Mouse (Mus musculus) adrenal gland, adult (tissue): ENCODE measurements around the gene Hist1h2bn.
A peak's percentile ranks its signal among the peaks of the same experiment; 100 is the strongest.
"Not testable (repeated sequence)": the region's sequence is repeated elsewhere in the genome, so short reads cannot be mapped to it uniquely, and the experiment has no call there.

ENCODE experiments used
- DNase-seq, 2 experiments: peaks; one replicate each; pipeline ENCODE4 v3.0.0; 2022 to 2023; ENCODE audit warnings: low spot score in 1 of 2; ENCODE audit not compliant: inconsistent age in 2 of 2

The Hist1h2bn gene

DNA sequence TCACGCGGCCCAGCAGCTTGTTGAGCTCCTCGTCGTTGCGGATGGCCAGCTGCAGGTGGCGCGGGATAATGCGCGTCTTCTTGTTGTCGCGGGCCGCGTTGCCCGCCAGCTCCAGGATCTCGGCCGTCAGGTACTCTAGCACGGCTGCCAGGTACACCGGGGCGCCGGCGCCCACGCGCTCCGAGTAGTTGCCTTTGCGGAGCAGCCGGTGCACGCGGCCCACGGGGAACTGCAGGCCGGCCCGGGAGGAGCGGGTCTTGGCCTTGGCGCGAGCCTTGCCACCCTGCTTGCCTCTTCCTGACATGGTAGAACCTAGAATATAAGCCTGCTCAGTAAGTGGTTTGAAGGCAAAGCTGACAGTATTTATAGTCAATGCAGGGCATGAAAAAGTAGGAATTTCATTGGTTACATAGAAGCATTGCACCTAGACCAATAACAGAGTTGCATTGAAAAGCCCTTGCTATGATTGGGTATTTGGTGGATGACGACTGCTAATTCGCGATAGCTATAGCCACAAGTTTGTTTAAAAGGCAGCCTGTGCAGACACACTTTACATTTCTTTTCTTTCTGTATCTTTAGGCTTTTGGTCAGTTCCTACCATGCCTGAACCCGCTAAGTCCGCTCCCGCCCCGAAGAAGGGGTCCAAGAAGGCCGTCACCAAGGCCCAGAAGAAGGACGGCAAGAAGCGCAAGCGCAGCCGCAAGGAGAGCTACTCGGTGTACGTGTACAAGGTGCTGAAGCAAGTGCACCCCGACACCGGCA lies at the start of gene Hist1h2bn, which contains the start of gene Hist1h2ak:
Gene Hist1h2bn, plus strand, starts transcription at position 600 of the 762 bp plus-strand sequence.
Gene Hist1h2ak, minus strand, starts transcription at position 304 of the 762 bp plus-strand sequence.
- peak; percentile 67 to 93 for DNase-seq

DNA sequence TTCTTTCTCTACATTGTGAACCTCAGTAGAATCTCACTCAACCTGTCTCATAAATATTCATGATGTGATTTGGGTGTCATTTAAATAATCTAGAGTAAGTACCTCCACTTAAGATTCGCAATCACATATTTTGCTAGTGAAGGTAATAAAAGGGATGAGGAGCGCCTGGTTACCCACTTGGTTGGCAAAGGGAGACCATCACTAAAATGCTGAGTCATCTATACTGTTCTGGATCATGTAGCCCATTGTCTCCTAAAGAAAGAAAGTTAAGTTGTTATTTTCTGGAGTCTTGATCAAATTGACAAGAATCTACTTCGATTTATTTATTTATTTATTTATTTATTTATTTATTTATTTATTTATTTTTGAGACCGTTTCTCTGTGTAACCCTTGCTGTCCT lies 47.3 kb upstream of the Hist1h2bn start:
- DNase-seq: peak in 1 of 2 experiments; percentile 9

DNA sequence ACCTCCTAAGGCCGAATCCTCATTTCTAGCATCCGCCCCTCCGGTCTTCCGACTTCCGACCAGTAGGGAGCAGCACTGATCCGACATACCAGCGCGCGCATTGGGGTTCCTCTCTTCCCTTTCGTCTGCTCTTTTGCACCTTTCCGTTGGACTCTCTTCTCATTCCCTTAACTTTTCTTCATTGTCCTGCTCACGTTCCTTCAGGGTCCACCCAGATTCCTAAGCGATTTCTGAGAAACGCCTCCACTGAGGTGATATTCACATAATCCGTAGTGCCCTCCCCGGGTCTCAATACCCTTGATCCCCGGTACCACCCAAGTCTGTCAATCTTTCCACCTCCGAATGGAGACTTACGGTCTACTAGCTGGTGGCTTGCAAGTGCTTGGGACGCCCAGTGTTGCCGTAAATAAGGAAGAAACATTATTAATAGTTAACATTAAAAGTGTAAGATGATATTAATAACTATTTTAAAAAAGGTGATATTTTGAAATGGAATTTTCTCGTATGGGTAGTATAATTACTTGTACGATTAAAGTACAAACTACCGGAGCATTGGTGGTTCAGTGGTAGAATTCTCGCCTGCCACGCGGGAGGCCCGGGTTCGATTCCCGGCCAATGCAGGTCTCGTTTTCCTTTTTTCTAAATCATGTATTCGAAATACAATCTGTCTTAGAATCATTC lies 43.8 kb upstream of the Hist1h2bn start:
- DNase-seq: peak; percentile 90 to 98

DNA sequence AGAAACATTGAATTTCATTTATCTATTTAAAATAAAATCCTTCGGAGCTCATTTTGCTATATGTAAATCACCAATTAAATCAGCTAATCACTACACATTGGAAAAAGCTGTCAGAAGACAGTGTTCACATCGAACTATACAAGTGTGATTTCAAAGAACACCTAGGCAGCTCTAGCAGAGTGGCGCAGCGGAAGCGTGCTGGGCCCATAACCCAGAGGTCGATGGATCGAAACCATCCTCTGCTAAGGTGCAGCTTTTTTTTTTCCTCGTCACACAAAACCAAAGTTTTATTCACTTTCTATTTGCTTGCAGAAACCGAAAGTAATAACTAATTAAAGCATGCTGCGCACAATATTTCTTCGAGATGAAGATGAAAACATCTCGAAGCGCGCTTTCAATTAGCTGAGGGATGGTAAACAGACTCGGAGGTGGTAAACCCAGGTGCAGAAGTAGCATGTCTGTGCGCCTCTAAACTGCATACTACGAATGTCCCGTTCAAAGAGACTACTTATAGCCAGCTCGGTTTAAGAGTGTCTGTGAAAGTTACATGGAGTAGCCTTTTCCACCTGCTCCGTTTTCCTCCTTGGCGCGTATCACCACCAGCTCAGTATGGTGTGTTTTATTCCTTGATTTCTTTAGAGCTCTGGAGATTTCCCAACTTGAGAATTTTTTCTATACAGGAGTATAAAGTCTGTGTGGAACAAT lies 43.0 kb upstream of the Hist1h2bn start:
- DNase-seq: peak; percentile 80 to 96

DNA sequence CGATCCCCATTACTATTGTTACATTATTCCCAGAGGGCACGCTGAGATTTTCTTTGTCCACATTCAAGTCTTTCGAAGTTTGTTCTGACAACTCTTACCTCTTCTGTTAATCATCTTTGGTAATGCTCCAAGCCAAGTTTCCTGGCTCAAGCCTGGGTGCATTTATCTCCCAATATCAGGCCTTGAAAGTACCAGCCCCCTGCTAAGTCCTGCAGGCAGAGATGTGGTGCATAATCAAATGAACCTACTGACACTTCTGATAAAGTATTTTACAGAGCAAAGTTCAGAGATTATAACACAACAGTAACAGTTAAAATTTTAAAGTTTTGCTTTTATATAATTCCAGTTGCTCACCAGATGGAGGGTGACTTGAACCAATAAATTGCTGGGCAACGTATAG lies 42.2 kb upstream of the Hist1h2bn start:
- DNase-seq: no peak

DNA sequence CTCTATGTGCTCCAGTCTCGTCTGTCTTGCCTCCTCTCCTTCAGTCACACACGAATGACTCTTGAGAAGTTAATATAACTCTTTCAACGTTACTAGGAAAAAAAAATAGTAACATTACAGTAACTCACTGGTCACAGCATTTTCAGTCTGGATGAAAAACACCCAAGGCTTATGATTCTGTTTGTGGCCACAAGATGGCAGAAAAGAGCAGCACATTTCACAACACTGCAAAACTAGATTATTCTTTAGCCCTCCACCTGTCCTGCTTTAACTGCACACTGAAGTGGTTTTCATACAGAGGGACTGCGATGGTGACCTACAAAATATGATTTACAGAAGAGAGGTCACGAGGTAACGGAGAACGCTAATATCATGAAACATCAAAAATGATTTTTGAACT lies 39.2 kb upstream of the Hist1h2bn start:
- DNase-seq: peak; percentile 51 to 90

DNA sequence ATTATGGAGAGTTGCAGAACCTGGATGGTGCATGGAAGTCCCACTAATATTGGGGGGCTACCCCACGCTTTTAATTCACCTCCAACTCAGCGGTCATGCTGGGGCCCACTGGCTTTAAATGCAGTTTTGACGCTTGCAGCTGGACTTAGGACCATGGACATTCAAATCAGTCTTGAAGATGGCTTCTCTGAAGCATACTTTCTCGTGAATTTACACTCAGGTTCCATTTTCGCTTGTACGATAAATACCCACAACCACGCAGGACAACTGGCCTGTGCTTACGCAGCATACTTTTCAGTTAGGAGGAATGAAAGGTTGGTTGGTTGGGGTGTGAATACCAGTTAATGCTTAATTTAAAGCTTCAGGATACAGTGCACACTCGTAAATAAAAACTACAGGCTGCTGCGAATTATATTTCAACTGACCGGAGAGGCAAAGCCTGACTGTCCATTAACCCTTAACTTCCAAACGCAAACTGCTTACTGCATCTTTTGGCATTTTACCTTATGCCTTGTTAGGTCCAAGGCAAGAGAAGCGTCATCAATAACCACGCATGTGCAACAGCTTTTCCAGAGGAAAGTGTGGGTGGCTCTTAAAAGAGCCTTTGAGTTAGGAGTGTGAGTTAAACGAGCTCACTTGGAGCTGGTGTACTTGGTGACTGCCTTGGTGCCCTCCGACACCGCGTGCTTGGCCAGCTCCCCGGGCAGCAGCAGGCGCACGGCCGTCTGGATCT lies 38.6 kb upstream of the Hist1h2bn start:
- no peak for DNase-seq

DNA sequence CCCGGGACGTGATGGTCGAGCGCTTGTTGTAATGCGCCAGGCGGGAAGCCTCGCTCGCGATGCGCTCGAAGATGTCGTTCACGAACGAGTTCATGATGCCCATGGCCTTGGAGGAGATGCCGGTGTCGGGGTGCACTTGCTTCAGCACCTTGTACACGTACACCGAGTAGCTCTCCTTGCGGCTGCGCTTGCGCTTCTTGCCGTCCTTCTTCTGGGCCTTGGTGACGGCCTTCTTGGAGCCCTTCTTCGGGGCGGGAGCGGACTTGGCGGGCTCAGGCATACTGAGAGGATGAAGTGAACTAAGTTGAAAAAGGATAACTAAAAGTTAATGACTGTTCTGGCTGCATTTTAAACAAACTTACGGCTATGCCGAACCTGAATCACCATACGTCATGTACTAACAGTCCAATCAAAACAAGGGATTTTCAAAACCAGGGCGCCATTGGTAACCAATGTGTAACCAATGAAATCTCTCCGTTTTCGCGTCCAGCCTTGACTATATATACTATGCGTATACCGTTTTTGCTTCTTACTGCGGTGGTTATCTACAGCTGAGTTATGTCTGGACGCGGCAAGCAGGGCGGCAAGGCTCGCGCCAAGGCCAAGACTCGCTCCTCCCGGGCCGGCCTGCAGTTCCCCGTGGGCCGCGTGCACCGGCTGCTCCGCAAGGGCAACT lies 37.9 kb upstream of the Hist1h2bn start, which contains the start of the genes Hist1h2bl and Hist1h2ai:
Gene Hist1h2bl, minus strand, starts transcription at position 280 of the 676 bp plus-strand sequence.
Gene Hist1h2ai, plus strand, starts transcription at position 559 of the 676 bp plus-strand sequence.
- DNase-seq: peak; percentile 85 to 96

DNA sequence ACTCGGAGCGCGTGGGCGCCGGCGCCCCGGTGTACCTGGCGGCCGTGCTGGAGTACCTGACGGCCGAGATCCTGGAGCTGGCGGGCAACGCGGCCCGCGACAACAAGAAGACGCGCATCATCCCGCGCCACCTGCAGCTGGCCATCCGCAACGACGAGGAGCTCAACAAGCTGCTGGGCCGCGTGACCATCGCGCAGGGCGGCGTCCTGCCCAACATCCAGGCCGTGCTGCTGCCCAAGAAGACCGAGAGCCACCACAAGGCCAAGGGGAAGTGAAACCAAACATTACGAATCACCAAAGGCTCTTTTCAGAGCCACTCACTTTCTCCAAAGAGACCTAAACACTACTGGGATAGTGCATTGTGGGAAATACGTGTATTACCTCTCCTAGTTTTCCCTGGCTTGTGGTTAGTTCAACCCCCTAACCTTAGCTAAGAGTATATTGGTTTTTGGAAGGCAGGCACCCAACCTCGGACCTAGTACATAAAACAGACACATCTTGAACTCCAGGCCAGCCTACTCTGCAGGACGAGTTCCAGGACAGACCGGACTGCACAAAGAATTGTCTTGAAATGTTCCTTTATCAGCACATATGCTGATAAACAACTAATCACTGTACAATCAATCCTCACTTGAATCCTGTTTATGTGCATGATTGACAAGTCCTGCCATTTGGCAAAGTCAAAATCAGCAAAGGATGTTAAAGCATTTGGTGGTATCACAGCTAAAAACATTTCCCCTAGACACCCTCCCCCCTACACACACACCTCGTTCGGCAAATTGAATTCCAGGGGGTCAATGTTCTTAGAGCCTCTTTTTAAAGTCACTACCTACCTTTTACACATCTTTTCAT lies 37.2 kb upstream of the Hist1h2bn start:
- peak; percentile 20 to 72 for DNase-seq

DNA sequence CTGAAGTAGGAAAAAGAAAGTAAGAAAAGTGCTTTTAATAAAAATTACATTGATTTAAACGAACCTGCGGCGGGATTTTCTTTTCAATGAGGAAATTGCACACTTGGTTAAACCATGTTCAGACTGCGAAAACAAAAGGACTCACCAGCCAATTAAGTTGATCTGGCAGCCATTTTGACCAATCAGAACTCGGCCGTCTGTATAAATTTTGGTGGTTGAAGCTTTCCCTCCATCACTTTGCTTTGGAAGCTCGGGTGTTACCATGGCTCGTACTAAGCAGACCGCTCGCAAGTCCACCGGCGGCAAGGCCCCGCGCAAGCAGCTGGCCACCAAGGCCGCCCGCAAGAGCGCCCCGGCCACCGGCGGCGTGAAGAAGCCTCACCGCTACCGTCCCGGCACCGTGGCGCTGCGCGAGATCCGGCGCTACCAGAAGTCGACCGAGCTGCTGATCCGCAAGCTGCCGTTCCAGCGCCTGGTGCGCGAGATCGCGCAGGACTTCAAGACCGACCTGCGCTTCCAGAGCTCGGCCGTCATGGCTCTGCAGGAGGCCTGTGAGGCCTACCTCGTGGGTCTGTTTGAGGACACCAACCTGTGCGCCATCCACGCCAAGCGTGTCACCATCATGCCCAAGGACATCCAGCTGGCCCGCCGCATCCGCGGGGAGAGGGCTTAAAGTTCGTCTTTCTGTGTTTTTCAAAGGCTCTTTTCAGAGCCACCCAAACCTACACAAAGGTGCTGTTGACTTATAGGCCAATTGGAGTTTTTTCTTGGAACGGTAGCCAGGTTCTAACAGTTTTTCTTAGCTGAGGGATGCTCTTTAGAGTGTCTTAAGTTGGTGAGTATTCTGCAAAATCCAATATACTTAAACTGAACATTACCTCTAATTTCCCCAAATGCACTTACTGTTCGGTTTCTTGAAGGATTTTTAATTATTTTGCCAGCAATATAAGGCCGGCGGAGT lies 36.2 kb upstream of the Hist1h2bn start, which contains the start of gene Hist1h3h:
Gene Hist1h3h, plus strand, starts transcription at position 263 of the 961 bp plus-strand sequence.
- DNase-seq: peak; percentile 79 to 94

DNA sequence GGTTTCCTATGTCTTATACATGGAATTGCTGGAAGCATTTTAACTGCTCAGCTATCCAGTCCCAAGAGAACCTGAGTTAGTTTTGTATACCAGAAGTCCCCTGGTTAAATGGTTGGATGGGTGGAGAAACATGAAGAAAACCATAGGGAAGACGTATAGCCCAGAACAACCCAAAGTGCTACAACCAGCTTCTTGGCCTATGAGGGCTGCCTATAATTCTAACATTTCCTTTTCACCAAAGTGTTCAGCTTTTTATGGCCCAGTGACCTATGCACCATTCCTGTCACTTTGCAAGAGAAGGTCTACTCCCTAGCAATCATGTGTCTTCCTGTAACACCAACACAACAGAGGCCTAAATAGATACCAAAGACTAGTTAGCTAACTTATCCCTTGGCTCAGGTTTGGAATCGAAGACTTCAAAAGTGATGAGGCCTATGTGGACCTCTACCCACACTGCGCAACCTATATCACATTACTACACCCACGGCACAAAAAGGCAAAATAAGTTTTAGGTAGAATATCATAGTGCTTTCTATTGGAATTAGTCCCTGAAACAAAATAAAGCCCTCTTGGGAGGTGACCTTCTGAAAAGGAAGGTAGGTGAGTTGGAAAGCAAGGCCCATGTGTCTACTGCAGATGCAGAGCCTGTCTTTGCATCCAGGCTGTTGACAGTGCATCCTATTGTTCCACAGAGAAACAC lies 35.4 kb upstream of the Hist1h2bn start:
- no peak for DNase-seq

DNA sequence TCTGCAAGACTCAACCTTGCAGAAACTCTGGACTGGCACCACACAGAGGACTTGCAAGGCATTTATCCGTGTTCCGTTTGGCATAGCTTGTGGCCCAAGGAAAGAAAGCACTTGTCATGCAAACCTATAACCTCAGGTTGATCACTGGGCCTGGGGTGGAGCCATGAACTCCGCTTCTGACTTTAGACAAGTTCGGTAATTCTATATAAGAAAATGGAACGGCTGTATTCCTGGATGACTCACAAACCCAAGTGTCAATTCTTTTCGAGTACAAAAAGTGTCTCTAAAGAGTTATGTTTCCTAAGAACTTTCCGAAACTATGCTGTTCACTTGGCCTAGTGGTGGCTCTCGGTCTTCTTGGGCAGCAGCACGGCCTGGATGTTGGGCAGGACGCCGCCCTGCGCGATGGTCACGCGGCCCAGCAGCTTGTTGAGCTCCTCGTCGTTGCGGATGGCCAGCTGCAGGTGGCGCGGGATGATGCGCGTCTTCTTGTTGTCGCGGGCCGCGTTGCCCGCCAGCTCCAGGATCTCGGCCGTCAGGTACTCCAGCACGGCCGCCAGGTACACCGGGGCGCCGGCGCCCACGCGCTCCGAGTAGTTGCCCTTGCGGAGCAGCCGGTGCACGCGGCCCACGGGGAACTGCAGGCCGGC lies 32.7 kb upstream of the Hist1h2bn start:
- not testable (repeated sequence) for DNase-seq

DNA sequence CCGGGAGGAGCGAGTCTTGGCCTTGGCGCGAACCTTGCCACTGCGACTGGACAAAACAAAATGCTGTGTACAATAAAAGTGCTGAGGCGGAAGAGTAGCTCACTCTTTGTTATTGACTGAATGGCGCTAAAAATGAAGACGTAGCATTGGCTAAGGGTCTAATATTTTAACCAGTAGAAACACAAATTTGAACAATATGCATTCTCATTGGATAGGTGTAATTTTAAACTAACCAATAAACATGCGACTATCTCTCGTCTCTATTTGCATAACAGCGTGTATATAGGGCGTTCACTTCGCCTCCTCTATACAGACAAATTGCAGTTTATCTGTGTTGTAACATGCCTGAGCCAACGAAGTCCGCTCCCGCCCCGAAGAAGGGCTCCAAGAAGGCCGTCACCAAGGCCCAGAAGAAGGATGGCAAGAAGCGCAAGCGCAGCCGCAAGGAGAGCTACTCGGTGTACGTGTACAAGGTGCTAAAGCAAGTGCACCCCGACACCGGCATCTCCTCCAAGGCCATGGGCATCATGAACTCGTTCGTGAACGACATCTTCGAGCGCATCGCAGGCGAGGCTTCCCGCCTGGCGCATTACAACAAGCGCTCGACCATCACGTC lies 32.1 kb upstream of the Hist1h2bn start, which contains the start of gene Hist1h2bm:
Gene Hist1h2bm, plus strand, starts transcription at position 288 of the 616 bp plus-strand sequence.
- peak; percentile 51 to 90 for DNase-seq

DNA sequence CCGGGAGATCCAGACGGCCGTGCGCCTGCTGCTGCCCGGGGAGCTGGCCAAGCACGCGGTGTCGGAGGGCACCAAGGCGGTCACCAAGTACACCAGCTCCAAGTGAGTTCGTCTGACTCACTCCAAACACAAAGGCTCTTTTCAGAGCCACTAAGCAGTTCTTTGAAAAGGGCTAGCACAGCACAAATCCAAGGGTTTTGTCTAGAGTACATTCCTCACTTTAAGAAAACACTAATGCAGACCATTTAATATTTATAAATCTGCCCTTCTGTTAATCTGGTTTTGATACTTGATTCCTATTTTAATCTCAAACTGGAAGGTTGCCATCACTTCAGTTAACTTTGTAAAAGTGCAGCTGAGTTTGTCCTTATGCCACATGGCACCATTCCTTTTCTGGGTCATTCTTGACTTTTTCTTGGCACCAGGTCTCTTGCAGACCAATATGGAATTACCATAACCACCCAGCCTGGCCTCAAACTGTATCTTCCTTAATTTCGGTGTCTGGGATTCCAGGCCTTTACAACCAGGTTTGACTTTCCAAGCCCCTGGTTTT lies 31.5 kb upstream of the Hist1h2bn start:
- no peak for DNase-seq

DNA sequence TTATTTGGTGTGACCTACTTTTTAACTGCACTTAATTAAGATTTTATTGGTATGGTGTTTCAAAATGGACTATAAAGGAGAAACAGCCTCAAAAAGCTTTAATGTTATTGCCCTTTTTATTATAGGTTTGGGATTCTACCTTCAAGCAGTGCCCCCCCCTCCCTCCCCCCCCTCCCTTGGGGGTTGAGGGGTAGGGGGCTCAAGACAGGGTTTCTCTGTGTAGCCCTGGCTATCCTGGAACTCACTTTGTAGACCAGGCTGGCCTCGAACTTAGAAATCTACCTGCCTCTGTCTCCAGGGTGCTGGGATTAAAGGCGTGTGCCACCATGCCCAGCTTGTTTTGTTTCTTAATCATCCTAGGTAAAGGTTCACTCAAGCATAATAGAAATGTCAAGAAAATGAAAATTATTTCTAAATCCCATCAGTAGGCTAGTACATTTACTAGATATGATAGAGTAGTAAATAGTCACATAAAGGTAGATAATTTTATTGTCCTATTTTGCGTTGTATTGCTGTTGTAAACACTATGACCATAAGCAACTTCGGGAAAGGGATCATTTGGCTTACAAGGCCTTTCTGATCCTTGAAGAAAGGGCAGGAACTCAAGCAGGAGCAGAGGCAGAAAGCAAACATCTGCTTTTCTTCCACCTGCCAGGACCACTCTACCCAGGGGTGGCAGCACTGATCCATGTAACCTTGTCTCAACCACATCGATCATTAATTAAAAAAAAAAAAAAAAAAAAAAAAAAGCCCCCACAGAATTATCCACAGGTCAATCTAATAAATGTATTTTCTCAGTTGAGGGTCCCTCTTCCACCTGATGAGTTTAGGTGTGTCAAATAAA lies 30.7 kb upstream of the Hist1h2bn start:
- DNase-seq: no peak
